Mouse (Mus musculus) T-helper 2 cell (primary cell): ENCODE measurements around the gene Rcan1.
"Not testable (repeated sequence)": the region's sequence is repeated elsewhere in the genome, so short reads cannot be mapped to it uniquely, and the experiment has no call there.

Experiments used
- in situ Hi-C: fragments of 300-600 bp; cut with MboI, MseI; formaldehyde crosslinking; loops from one replicate; pipeline ENCODE4 v1.15.1; 2025; ENCODE audit warnings: high pct_unique_total_duplicates

Gene Rcan1

DNA sequence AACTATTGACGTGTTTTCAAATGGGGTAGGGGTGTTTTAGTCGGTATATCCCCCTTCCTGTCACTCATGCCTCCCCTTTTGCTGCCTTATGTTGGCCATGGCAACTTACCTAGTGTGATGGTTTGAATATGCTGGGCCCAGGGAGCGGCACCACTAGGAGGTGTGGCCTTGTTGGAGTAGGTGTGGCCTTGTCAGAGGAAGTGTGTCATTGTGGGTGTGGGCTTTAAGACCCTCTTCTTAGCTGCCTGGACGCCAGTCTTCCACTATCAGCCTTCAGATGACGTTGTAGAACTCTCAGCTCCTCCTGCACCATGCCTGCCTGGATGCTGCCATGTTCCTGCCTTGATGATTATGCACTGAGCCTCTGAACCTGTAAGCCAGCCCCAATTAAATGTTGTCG lies at the start of gene Rcan1:
Gene Rcan1 (minus strand): TSS at position 162 of the 400 bp plus-strand sequence.
- in situ Hi-C loops: no loop called here

DNA sequence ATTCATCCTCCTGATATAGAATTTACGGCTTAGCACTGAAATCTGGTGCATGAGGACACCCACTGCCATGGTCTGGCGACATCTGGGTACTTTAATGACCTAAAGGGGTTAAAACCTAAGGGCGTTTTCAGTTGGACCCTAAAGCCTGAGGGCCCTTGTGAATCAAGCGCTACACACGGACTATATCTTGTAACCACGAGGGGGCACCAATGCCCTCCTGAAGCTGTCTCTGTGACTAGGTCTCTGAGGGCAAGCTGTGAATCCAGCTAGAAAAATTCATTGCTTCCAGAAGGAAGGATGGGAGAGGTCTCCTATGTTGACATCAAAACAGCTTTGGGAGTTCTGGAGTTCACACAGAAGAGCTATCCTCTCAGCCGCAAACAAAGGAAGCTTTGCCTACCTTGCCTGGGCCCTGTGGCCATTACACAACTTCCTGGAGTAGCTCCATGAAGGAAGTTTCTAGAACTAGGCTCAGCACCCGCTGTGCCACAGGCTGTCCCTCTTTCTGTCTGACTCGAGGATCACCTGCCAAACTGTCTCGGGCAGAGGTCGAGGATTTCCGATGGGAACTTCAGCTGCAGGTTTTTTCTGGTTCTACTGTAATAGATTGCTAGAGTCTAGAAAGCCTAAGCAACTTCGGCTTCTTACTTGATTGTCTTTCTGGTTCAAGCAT lies 49.3 kb upstream of the Rcan1 start:
- in situ Hi-C loops: no loop called here

DNA sequence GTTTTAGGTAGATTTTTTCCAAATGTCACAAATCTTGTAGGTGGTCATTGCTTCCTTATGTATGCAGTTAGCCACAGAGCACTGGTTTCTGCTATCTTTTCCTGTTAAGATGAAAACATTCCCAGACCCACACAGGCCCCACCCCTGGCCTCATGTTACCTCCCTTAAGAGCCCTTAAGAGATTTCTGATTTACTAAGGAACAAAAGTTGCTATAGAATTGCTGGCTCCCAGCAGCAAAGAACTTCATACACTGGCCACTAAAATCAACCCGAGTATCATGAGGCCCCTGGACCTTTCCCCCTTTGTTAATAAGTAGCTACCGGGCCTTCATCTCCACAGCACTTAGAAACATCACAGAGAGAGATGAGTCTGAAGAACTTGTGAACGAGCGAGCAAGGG lies 48.1 kb upstream of the Rcan1 start:
- in situ Hi-C loops: no loop called here

DNA sequence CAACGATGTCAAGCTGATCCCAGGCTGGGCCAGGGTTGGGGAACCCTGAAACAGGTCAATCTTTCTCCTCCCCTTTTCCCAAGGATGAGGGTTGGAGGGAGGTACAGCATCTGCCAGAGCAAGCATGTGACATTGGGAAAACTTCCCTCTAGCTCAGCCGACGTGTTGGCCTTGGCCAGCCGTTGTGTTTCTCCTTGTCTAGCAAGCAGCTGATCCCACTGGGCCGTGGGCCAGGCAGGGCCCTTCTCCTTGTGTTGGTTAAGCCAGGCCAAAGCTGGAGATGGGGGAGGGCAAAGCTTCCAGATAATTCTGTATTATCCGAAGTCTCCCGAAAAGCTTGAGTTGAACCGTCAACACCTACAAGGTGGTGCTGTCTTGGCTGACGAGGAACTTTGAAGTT lies 45.5 kb upstream of the Rcan1 start:
- in situ Hi-C loops: no loop called here

DNA sequence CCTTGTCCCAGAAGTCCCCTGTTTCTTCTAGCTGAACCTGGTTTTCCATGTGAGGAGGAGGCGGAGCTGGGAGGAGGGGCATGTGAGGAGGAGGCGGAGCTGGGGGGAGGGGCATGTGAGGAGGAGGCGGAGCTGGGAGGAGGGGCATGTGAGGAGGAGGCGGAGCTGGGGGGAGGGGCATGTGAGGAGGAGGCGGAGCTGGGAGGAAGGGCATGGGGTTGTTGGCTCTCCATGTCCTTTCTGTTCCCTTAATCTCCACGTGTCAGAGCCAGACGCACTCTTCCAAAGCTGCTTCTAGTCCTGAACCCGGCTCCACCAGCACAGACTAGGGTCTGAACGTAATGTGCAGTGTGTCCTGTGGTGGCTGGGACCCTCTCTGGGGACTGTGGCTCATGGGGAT lies 44.2 kb upstream of the Rcan1 start:
- in situ Hi-C loops: not testable (repeated sequence)

DNA sequence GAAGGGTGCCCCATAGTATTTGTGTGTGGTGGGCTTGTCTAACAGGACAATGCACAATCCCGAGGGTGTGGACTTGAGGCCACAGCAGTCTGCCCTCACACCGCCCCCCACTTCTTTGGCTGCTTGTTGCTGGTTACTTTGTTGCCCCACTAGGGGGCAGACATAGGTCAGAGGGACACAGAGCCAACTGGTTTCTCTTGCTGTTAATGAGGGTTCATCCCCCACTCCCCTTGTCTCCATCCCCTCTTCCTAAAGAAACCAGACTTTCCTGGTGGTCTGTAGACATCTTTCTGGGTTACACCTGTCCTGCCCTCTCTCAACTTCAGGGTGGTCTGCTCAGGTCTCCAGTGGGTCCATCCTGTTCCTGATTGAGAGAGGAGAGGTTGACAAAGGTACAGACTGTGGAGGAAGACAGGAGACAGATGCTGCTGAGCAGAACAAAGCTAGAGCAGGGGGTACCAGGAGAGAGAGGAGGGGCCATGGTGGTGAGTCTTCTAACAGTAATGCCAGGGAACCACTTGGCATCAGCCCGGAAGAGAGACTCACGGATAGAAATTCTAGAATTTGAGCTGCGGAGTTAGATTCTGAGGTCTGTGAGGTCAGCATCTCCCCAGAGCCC lies 41.2 kb upstream of the Rcan1 start:
- in situ Hi-C loops: no loop called here

DNA sequence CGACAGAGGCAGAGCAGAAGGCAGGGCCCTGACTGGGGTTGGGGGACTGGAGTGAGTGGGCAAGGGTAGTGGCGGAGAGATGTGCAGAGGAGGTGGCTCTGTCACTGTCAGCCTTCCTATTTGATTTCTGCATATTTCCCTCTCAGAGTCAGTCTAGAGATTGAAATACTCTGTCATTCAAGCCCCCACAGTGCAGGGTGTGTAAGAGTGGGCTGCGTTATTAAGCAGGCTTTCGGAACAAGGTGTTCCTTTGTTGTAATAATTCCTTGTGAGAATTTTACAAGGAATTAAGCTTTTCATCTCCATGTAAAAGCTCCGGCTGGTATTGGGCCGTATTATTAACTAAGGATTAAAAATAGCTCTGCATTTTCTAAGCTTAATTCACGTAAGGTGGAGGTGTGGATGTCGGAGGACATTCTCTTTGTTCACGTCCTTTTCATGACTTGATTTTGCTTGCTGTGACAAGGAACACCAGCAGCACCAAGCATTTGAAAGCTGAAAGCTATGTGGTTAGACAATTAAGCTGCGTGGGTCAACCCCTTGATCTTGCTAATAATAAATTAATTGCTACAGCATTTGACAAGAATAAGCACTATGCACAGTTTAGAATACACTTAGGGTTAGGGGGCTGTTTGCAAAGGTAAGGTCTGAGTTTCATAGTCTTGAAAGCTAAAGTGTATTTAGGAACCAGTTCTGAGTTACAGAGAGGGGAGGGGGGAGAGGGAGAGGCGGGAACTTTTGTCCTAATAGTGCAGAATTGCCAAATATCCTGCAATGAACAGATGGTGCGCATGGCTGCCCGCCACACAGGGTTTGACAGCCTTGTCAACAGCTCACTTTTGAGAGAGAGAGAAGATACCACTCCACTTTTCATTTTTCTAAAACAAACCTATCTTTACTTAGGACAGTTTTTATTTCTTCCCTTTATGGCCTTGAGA lies 40.4 kb upstream of the Rcan1 start:
- in situ Hi-C loops: no loop called here

DNA sequence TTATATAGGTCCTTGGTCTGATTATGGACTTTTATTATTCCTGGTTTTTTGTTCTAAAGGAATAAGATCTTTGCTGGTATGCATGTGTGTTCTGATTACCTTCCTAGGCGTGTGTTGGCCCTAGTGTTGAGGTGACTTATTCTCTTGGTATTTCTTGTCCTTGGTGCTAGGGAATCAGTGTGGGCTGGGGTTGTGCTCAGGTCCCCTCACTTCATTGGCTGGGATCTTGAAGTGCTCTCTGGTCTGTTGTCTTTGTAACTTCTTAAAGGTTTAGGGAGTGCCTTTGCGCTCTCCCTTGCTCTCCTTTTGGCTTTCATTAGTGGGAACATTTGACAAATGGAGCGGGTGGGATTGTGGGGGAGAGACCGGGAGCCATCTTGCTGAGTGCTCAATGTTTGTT lies 36.9 kb upstream of the Rcan1 start:
- in situ Hi-C loops: no loop called here

DNA sequence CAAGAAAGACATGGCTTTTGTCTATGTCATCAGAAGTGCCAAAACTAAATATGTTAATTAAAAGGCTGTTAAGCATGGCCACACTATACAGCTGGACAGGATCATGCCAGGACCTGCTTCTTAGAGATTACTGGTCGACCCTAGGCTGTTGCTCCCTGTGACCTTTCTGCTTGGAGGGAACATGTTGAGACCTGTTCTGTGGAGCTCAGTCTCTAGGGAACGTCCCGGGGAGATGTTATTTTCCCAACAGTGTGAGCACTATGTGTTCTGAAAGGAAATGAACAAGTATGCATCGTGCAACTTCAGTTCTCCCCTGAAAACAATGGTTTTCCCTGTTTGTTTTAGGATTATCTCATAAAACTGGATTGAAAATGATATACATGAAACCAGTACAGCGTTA lies 32.4 kb upstream of the Rcan1 start:
- in situ Hi-C loops: no loop called here

DNA sequence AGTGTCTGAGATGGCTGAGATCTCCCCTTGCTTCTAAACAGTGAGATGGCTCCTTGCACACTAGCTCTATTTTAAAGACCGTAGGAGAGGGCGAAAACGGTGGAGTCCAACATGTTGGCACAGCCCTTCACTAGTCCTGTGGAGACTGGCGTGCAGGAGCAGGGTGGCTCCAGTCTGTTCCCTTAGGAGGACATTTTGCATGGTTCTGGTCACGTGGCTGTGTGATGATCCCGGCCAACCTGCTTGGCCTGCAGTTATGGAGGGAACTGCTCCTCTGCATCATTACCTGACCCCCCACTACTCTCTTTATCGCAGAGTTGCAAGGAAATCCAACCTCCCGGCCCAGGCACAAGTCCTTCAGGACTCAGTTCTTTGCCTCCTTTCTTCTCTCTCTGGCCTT lies 29.9 kb upstream of the Rcan1 start:
- in situ Hi-C loops: no loop called here

DNA sequence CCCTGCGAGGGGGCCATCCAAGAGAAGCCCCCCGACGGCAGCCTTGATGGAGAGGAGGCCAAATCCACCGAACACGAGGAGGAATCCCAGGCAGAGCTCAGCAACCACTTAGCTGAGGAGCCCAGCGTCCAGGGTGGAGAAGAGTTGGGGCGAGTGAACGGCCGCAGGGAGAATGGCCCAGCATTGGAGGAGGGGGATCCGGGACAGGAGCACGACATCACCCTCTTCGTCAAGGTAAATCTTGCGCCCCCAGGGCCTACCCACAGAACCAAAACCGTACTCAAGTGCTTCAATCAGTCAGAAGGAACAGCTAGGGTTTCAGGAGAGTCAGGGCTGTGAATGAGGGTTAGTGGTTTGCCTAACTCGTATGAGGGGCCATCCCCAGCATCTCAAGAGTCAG lies 28.7 kb upstream of the Rcan1 start:
- in situ Hi-C loops: no loop called here

DNA sequence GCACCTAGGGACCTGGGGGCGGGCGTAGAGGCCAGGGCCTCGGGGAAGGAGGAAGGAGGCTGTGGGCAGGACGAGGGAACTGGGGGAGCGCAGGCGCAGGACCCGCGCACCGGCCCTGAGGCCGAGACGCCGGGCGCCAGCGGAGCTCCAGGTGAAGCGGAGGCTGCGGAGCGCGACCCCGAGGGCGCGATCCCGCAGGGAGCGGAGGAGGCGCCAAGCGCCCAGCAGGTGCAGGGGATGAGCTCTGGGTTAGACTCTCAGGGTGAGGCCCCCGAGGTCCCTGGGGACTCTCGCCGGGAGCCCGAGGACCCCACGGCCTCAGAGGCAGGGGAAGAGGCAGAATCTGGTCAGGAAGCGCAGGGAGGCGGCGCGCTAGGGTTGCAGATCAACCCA lies 27.9 kb upstream of the Rcan1 start:
- in situ Hi-C loops: no loop called here

DNA sequence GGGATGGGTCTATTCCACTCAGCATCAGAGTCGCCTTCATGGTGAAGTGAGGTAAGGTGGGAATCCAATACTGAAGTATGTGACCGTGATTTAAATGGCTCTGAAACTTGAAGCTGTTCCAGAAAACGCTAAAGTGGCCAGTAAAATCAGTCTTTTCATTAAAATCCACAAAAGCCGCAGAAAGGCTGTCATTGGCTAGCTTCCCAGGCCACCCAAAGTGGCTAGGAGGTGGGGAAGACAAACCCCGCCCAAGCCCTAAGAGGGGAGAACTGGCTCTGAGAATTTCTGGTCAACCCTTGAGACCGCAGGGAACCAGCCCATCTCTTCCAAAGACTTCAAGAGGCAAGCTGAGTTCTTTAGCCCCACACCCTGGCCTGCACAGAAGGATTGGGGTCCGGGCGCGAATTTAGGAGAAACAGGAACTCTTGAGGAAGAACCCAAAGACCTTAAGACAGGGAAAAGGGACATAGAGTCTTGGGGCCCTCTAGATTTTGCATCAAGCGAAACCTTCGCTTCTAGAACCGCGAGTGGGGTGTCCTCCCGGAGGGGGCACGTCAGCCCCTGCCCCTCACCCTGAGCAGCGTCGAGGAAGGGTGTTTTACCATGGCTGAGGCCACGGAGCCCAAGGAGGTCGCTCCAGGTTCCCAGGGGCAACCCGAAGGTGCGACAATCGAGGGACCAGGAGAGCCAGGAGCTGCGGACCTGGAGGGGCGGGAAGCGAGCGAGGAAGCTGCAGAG lies 27.4 kb upstream of the Rcan1 start:
- in situ Hi-C loops: no loop called here

DNA sequence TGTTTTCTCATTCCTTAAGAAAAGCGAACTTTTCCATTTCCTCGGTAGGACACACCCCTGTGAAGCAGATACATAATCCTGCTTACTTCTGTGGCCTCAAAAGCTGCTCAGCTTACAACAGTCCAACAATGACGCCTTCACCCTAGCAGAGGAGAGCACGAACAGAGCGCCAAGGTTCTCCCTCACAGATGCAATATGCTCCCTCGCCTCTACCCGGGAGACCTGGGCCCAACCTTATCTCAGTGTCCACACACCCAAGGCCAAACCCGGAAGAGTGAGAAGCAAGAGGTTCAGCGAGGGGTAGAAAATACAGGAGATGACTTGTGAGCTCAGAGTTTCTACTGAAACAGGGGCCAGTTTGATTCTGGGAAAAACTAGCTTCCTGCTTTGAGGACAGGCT lies 18.7 kb upstream of the Rcan1 start:
- in situ Hi-C loops: no loop called here

DNA sequence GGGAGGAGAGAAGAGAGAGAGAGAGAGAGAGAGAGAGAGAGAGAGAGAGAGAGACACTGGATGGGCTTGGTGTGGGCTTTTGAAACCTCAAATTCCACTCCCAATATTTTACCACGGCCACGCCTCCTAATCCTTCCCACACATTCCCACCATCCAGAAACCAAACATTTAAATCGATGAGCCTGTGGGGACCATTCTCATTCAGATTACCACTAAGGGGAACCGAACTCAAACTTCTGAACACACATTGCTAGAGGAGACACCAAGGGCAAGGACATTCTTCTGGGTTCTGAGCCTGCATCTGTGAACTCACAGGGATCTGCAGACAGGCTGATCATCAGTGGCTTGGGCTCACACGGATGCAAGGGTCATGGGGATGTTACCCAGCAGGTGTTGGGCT lies 17.8 kb upstream of the Rcan1 start:
- in situ Hi-C loops: no loop called here

DNA sequence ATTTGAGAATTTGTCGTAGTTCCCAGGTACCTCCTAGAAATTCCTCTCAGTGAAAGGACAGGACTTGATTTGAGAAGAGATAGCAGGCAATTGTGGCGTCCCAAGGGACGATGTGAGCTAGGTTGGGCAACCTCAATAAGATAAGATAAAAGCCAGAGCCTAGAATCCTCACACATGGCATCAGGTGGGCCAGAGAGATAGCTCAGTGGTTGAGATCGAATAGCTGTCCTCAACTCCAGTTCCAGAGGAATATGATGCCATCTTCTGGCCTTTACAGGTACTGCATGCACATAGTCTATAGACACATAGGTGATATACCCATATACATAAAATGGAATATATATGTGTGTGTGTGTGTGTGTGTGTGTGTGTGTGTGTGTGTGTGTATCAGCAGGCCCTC lies 16.8 kb upstream of the Rcan1 start:
- in situ Hi-C loops: no loop called here

DNA sequence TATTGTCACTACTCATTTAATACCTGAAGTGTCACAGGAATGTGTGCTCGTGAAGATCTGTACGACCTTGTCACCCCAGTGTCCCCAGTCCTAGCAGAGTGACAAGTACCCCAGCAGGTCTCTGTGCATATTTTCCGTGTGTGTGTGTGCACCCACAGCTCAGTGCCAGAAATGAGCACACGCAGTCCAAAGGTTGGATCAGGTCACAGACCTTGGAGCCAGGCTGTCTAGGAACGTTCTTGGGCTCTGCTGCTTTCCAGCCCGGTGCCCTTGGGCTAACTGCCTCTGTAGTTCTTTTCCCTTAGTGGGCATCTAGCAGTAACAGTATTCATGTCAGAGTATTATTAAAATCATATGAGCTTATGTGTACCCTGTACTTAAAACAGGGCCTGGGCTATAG lies 16.4 kb upstream of the Rcan1 start:
- in situ Hi-C loops: no loop called here

DNA sequence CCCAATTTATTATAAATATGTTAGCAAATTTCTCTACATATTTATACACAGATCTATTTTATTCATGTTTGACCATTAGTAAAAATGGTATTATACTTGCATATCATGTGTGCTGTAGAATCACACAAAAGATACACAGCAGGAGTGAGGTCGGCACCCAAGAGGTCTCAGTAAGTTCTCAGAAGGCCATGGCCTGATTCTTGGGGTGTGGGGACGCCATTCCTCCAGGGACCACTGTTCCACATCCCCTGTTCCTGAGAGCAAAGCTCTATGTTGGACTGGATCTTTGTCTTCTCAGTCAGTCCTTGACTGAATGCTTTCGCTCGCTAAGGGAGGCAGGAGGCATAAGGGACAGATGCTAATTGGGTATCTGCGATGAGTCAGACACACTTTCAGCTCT lies 14.8 kb upstream of the Rcan1 start, which contains the start of gene Clic6:
Gene Clic6 (plus strand): TSS at position 301 of the 400 bp plus-strand sequence.
- in situ Hi-C loops: no loop called here

DNA sequence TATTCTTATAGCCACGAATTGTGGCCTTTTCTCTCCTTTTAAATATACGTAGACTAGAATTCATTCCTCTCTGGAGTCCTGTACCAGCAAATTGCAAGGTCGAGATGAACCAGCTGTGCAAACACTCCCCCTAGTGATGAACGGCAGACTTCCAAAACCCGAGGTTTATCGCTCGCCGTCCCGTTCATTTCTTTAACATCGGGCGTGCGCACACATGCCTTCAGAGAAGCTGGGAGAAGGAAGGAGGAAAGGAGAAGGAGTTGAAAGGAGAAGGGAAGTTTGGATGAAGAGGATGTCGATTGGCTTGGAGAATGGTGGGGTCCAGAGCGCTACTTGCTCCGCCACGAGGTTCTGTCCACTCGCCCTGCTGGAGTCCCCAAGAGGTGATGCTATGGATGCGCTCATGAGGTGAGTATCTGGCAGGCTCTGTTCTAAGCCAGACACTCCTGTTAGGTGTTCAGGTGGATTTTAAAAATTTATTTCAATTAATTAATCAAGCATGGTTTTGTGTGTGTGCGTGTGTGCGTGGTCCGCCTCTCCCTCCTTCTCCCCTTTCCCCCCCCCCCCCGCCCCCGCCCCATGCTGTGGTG lies 8.0 kb upstream of the Rcan1 start:
- in situ Hi-C loops: no loop called here

DNA sequence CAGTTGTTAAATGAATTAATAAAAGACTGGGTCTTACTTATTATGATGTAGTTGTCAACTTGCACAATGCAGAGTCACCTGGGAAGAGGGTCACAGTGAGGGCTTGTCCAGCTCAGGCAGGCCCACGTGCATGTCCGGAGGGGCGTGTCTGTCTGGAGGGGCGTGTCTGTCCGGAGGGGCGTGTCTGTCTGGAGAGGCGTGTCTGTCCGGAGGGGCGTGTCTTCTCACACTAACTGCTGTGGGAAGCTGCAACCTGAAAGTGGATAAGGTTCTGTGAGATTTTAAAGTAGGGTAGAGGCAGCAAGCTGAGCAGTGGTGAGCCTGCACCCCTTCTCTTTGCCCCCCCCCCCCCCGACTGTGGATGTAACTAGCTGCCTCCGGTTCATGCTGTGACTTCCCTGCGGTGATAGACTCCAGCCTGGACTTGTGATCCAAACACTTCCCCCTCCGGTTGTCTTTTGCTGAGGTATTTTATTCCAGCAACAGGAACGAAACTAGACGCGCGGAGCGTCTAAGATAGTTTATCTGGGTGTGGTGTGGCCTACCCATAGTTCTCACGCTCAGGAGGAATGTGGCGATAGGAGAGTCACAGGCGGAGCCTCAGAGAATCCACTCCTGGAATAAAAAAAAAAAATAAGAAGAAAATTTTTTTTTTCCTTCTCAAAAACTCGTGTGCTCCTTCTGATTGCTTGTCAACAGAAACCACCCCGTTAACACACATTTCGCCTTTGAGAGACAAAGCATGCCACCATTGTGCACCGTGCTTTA lies 4.6 kb upstream of the Rcan1 start:
- in situ Hi-C loops: no loop called here

DNA sequence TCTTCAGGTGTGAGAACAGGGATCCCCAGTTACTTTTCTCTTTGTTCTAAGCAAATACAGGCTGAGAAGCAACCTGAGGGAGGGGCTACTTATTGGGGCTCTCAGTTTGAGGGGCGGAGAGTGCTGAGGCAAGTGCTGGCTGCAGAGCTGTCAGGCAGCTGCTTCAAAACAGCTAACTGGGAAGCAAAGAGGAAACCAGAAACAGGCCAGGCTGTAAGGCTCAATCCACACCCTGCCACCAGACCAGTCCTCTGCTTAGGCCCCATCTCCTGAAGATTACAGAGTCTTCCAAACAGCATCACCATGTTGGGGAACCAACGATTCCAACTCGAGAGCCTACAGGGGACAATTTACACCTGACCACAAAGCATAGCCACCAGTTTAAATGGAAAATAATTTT lies 2.2 kb upstream of the Rcan1 start:
- in situ Hi-C loops: no loop called here
